Mouse (Mus musculus) liver, adult 2 months (tissue): ENCODE results near the gene Lhx9.

ENCODE experiments used
- CTCF ChIP-seq: fragments of 200-500 bp; IDR thresholded peaks from 2 replicates; pipeline ENCODE4 v1.5.1; 2011; ENCODE audit warnings: low read depth, low read length, control low read depth
- POLR2A ChIP-seq: fragments of 200-500 bp; IDR thresholded peaks from 2 replicates; pipeline ENCODE4 v1.6.1; 2011; ENCODE audit warnings: low read length, control low read depth; ENCODE audit not compliant: insufficient read depth; ENCODE audit errors: extremely low read depth

DNA sequence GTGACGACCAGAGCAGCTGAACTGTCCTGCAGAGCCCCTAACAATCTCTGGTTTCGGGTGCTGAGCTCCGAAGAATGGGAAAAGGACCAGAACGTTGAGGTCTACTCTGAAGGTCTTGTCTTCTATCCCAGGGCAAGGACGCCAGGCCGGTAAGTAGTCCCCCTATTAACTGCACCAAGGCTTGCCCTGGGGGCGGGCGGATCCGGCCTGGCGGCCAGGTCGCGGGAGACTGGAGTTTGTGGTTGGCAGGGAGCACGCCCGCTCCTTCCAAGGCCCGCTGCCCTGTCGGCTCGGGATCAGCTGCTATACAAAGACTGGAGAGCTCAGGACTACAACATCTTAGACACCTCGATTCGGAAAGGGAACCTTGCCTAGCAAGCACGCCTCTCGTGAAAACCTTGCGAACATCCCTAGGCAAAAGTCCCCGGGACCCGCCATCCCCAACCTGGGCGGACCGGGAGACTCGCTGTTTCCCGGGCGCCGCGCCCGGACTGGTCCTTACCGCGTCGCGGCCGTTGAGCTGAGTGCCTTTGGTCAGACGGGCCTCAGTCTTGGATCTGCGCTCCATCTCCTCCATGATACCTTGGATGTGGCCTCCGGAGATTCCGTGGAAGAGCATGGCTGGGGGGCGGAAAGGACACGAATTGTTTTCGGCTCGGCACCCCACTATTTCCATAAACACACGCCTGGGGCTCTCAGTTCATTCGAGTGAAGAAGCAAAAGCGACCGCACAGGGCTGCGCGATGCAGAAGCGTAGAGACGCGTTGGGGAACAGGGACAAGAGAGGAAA, 6.9 kb downstream of the Lhx9 start:
- TF ChIP-seq CTCF (no peak), POLR2A (no peak)
